Mouse (Mus musculus): ENCODE measurements at regions not wholly inside any gene's neighbourhood (a gene's known extent, or its start where the extent isn't known, plus 50 kb on each side); places are given as distances from the start of the nearest gene placed in this dataset.

- no peak for DNase-seq (ENCODE audit: low read depth, low spot score)
These were observed 257.4 kb upstream of the Mmadhc start for GRCm38 (mm10) chr2:50554031-50554430.

GRCm38 (mm10) chr2:50552437-50552836, 255.8 kb upstream of the Mmadhc start:
- DNase-seq (ENCODE audit: low read depth, low spot score): no peak

- no peak for DNase-seq (ENCODE audit: low read depth, low spot score)
These were observed 253.3 kb upstream of the Mmadhc start for GRCm38 (mm10) chr2:50549871-50550270.

- no peak for DNase-seq (ENCODE audit: low read depth, low spot score)
These were observed 243.3 kb upstream of the Mmadhc start for GRCm38 (mm10) chr2:50539741-50540441.

- DNase-seq (ENCODE audit: low read depth, low spot score): no peak
These were observed 241.5 kb upstream of the Mmadhc start for GRCm38 (mm10) chr2:50538068-50538467.

DNA sequence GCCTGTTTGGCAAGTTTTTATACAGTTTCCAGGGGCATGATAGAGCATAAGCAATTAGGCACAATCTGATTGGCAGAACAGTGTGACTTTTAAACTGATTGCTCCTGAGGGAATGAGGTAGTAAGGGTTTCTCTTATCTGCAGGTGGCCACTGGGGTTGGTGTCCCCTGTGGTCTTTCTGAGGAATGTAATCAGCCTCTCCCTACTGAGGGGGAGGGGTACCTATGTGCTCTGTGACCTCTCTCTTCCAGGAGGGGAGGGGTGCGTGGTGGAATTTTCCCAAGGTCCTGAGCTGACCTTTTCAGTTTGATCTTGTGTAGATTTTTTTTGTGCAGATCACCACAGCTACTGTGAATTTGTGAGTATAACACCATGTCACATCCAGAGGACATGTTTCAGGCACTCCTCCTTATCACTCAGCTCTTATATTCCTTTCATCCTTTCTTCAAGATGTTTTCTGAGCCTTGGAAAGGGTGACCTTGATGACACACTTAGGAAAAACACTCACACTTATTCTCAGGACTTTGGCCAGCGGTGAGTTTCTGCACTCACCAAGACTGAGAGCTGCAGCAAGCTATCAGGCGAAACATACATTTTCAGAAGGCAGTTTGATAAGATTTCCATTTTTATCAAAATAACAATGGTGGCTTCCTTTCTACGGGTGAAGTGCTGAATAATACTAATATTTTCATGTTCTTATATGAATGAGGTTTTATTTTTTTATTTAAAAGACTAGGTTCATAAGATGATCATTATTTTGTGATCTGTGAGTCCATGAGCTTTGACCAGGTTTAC, 238.7 kb upstream of the Mmadhc start:
- DNase-seq (ENCODE audit: low read depth, low spot score): no peak

GRCm38 (mm10) chr2:50533702-50534101, 237.1 kb upstream of the Mmadhc start:
- no peak for DNase-seq (ENCODE audit: low read depth, low spot score)

GRCm38 (mm10) chr2:50527425-50527824, 230.8 kb upstream of the Mmadhc start:
- DNase-seq (ENCODE audit: low read depth, low spot score): no peak

- DNase-seq (ENCODE audit: low read depth, low spot score): no peak
These were observed 228.4 kb upstream of the Mmadhc start for GRCm38 (mm10) chr2:50524838-50525615.

GRCm38 (mm10) chr2:50520169-50520568, 223.6 kb upstream of the Mmadhc start:
- DNase-seq (ENCODE audit: low read depth, low spot score): no peak

GRCm38 (mm10) chr2:50519129-50519504, 222.5 kb upstream of the Mmadhc start:
- DNase-seq (ENCODE audit: low read depth, low spot score): no peak

- DNase-seq (ENCODE audit: low read depth, low spot score): no peak
These were observed 221.9 kb upstream of the Mmadhc start for GRCm38 (mm10) chr2:50518371-50519128.

GRCm38 (mm10) chr2:50513276-50513675, 216.7 kb upstream of the Mmadhc start:
- DNase-seq (ENCODE audit: low read depth, low spot score): no peak

DNA sequence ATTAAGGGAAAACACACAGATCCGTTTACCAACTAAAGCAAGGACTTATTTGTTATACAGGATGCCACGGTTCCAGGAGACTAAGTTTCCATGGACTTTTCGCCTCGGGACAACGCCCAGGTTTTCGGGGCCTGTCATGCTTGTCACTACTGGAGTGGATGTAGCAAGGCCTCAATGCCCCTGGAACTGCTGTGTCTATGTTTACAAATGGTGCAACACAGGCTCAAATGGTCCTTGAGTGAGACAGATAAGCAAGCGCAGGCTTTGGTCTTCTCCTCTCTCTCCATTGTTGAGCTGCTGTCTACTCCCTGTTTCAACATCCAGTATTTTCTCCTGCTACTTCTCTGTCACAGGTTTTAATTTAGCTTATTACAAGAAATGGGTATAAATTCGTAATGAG, 202.1 kb upstream of the Mmadhc start:
- DNase-seq (ENCODE audit: low read depth, low spot score): no peak

DNA sequence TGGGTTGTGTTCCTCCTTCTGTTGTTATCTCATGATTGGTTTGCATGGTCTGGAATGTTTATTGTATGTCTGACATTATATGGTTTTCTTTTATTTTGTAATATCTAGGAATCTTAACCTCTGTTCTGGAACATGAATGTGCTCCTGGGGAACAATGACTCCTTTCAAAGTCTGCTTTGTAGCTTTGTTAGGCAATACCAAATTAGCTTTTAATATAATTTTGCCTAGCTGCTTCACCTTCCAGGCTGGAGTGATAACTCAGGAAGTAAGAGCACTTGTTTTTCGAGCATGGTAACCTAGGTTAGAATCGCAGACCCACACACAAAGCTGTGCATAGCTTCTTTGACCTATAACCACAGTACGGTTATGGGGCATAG, 199.4 kb upstream of the Mmadhc start:
- DNase-seq (ENCODE audit: low read depth, low spot score): no peak

DNA sequence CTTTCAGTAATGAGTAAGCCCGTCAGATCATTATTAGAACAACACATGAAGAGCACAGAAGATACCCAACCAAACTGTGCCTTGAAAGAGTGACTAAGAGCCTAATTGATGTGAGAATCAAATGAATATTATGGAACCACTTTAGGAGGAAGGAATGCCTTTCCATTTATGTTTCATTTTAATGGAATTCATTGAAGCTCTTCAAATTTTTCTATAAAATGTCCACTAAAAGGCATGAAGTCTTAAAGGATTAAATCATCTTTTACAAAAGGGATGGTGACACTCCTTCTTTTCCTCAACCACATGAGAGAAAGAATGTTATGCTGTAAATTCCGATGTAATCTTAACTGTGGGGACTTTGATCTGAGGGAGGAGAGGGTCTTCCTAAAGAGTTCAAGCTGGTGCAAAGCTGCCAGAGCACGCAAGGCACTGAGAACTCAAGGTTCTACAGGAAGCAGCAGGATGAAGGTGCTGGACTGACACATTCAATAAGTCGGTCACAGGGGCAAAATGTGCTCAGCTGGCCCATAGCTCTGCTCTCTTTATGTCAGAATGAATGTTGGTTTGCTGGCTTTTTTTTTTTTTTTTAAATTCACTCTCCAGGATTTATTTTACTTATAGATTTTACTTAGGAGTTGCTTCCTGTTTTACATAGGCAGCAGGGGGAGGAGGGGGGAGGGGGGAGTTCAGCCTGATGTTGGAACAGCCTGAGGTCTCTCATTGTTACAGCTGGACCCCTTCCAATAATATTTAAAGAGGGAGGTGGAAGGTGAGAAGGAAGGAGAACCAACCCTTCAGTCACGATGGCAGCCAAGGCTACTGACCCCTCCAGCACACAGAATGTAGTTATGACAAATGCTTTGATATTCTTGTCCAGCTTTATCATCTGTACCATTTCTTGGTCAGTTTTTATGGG, 198.8 kb upstream of the Mmadhc start:
- no peak for DNase-seq (ENCODE audit: low read depth, low spot score)

DNA sequence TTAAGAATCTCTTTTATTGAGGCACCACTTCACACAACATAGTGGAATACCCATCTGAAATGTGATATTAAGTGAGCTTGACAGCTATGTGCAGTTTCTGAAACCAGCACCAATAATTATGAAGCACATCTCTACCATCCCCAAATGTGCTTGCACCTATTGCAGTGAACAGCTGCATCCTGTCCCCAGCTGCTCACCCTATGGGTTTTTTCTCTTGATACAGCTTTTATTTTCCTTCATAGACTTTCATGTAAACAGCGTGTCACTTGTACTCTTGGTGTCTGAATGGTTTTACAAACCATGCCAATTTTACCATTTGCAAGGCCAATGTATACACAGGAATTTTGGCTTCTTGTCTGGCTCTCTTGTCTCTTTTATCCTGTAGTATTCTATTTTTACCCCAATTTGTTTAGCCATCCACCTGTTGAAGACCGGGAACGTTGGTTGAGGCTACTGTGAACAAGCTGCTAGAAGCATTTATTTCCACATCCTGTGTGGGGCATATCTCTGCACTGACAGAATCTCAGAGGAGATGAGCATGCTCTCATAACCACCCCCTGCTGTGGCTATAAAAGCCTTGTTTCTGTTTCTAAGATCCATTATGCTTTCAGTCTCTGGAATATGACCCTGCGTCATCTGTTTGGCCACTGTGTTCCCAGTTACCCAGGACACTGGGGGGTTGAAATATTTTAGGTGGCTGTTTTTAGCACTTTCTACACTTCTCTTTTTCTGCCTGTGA, 197.2 kb upstream of the Mmadhc start:
- DNase-seq (ENCODE audit: low read depth, low spot score): no peak

DNA sequence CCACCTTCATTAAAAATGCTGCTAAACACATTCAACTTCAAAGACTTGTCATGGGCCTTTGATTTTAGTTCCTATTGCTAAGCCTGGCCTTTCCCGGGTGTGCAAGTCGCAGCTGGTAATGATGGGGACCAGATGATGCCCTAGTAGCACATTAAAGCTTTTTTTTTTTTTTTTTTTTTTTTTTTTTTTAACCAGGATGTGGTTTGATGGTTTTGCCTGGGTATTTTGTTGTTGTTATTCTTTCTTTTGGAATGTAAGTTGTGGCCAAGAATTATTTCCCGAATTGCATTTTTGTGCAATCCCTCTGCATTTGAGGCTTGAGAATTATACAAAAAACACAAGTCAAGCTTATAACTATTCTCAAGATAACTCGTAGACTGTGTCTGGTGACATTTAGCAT, 167.2 kb upstream of the Mmadhc start:
- DNase-seq (ENCODE audit: low read depth, low spot score): no peak

DNA sequence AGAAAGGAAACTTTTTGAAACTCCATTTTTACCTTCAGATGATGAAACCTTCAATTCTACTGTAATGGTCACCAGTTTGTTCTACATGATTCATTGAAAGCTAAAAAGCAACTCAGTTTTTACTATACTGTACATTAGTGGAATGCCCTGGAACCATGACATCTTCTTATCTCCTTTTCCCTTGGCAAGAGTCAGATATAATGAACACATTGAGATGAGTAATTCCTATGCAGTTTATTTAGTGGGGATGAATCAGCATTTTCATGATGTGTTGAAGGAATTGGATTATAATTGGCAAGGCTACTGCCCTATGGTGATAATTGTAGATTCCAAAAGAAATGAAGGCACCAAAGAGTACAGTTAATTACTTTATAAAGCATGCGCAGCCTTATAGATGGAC, 165.8 kb upstream of the Mmadhc start:
- DNase-seq (ENCODE audit: low read depth, low spot score): no peak

DNA sequence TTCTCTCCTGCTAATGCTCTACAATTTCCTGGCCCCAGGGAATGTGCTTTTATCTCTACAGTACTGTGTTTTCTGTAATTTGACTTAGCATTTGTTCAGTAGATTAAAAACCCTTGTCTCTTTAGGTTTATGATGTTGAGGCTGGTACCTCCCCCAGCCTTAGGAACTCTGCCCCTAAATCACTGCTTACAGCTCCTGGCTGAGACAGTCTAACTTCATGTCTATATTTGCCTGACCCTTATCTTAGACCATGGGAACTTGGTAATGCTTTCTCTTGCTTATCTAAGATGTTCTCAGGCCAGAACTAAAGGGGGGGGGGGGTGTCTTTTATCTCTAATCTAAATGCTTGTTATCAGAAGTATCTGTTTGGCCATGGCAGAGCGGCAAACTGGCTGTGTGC, 160.1 kb upstream of the Mmadhc start:
- no peak for DNase-seq (ENCODE audit: low read depth, low spot score)
